Mouse (Mus musculus): ENCODE measurements around the gene 4932438H23Rik.

DNA sequence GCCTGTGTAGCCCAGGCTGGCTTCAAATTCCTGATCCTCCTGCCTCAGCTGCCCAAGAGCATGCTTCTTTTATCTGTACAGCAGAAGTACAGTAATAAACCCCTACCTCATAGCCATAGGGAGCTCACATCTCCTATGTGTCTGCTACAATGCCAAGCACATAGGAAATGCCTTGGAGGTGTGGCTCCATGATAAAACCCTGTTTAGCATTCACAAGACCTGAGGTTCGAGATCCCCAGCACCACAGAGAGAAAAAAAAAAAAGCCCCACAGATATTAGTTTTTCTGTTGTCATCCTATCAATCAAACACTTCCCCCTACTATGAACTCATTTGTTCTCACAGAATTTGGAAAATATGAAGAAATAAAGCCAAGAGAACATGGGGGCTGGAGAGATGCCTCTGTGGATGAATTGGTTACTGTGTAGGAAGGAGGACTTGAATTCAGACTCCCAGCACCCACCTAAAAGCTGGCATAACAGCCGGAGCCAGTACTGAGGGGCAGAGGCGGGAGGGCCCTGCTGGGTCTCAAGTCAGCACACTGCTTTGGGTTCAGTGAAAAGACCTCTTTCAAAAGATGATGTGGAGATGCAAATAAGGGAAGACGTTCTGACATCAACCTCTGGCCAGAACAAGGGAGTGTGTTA lies 11.8 kb downstream of the 4932438H23Rik start:
- TF ChIP-seq CTCF (IDR thresholded peaks at IDR 0.05; ENCODE audit: insufficient read depth, low read length) (no peak), POLR2A (IDR thresholded peaks at IDR 0.05; ENCODE audit: borderline replicate concordance, extremely low read depth, low read depth, low read length) (no peak)

Data from lung, adult 2 months (tissue).